Mouse (Mus musculus): ENCODE measurements around the gene C87436. TPM values are rescaled to one million over a fixed set of nuclear protein-coding genes. Genes with fewer than 3 reads are reported as not detected.

The C87436 gene
- polyA plus RNA-seq, 1 experiment from 2014 or later, result 30.8 TPM

GRCm38 (mm10) chr6:86426358-86426757, 11.8 kb upstream of the C87436 start, which contains the start of gene Gm44790:
Gene Gm44790, plus strand, starts transcription at chr6:86426658.
- DNase-seq (ENCODE audit: low spot score), result no peak

DNA sequence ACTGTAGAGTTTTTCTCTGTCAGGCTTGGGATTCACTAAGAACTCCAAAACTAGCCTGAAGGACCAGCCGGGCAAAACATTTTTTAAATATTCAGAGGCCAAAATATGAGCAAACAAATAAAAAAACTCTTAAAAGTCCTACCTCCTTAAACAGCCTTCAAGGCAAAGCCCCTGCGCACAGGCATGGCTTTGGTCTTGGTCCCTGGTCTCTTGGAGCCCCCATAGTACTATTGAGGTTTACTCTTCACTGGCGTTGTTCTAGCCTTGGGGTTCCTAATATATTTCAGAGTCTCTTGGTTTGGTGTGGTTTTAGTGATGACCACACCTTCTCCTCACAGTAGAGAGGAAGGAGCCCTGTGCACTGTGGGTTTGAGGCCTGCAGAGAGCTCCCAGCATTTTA, 6.6 kb upstream of the C87436 start:
- no peak for DNase-seq (ENCODE audit: low spot score)

DNA sequence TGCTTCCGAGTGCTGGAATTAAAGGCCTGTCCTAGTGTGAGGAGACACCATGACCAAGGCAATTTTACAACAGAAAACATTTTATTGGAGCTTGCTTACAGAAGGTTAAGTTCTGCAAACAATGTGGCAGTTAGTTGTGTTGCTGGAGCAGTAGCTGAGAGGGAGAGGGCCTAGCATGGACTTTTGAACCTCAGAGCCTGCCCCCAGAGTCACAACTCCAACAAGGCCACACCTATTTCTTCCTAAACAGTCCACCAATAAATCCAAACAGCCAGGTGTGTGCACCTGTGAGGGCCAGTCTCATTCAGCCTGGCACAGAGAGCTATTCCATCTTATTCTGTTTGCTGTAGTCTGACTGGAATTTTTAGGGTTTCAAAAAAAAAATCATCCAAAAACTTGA, 4.5 kb upstream of the C87436 start:
- DNase-seq (ENCODE audit: low spot score), result no peak

DNA sequence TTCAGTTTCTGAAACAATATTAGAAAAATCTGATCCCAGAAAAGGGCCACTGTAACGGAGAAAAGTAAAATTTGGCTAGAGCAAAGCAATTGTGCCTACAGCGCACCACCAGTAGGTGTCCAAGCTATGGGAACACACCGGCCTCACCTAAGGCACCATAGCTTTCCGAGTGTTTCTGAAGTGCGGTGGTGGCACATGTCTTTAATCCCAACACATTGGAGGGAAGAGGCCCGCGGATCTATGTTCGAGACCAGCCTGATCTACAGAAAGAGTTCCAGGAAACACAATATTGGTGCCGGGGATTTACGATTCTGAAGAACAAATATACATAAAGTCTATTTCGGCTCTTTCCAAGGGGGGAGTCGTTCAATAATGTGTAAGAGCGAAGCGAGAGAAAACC, 463 bp upstream of the C87436 start:
- DNase-seq (ENCODE audit: low spot score), result peak; percentile 73

DNA sequence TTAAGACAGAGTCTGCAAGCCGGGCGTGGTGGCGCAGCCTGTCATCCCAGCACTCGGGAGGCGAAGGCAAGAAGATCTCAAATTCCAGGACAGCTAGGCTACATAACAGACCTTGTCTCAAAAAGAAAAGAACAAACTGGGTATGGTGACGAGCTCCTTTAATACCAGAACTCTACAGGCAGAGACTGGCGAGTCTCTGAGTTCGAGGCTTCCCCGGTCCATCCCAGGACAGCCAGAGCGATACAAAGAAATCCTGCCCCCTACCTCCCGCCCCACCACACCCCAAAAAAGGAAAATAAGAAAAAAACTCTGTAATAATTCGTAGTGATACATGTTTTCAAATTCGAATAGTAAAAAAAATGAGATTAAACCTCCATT, 934 bp downstream of the C87436 start:
- DNase-seq (ENCODE audit: low spot score), result no peak

DNA sequence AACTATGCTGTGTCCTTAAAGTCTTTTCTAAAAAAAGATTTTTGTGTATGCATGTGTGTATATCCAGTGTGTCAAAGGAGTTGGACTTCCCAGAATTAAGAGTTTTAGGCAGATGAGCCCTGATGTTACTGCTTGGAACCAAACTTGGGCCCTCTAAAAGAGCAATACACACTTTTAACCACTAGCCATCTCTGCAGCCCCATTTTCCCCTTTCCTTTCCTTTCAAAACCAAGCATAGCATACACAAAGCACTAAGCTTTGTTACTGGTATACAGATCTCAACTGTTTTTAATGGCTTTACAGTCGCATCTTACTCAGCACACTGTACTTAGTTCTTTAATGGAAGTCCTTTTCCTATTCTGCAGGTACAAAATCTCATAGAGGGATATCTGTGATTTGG, 1.4 kb downstream of the C87436 start:
- DNase-seq (ENCODE audit: low spot score), result no peak

DNA sequence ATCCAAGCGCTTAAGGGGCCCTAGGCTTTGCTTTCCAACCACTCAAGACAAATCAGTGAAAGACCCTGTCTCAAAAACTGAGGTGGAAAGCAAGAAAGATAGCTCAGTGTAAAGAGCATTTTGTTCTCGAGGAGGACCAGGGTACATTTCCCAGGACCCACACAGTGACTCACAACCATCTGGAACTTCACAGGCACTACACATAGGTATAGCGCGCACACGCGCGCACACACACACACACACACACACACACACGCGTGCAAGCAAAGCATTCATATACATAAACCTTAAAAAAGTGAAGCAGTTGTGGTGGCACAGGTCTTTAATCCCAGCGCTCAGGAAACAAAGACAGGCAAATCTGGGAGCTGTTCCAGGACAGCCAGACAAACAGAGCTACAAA, 3.4 kb downstream of the C87436 start:
- DNase-seq (ENCODE audit: low spot score), result no peak

GRCm38 (mm10) chr6:86445551-86445950, 7.4 kb downstream of the C87436 start:
- no peak for DNase-seq (ENCODE audit: low spot score)

- no peak for DNase-seq (ENCODE audit: low spot score)
Observed at GRCm38 (mm10) chr6:86446927-86447568, 8.9 kb downstream of the C87436 start.

GRCm38 (mm10) chr6:86456727-86457126, 18.6 kb downstream of the C87436 start:
- DNase-seq (ENCODE audit: low spot score), result no peak

DNA sequence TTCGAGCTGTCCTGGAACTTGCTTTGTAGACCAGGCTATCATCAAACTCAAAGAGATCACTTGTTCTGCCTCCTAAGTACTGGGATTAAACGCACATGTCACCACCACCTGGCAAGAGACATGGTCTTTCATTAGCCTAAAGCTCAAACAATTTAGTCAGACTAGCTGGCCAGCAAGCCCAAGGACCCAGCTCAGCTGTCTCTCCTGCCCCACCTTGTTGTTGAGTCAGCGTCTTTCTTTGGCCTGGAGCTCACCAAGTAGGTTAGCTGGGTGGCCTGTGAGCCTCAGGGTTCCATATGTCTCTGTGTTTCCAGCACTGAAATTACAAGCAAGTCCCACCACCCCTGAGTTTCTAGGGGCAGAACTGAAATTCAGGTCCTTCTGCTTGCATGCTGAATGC, 24.9 kb downstream of the C87436 start:
- DNase-seq (ENCODE audit: low spot score), result no peak

DNA sequence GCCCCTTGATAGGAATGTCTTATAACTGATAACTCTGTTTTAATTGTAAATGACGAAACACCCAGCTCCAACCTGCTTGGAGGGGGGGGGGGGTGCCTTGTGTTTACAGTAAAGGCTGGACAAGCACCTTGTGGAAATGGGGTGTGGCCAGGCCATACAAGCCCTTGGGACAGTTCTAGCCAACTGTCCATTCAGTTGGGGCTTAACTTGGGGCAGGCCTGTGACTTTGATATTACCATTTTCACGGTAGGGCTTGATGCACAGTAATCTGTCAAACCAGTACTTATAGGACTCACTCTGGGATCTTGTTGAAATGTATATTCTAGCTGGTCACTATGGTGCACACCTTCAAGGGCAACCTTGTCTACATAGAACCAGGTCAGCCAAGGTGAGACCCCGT, 33.1 kb downstream of the C87436 start:
- DNase-seq (ENCODE audit: low spot score), result no peak

DNA sequence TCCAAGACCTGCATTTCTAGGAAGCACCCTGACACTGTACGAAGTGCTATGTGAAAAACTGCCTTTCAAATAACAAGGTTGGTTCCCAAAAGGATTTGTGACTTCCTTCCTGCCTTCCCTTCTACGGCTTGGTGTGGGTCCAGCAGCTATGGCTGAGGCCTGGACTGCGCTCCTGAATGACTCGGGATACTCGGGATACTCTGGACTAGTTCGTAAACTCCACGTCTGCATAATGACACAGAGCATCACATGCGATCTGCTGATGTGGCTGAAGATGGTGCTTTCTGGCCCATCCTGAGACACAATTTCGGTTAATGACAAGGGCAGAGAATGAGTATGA, 33.6 kb downstream of the C87436 start:
- no peak for DNase-seq (ENCODE audit: low spot score)

DNA sequence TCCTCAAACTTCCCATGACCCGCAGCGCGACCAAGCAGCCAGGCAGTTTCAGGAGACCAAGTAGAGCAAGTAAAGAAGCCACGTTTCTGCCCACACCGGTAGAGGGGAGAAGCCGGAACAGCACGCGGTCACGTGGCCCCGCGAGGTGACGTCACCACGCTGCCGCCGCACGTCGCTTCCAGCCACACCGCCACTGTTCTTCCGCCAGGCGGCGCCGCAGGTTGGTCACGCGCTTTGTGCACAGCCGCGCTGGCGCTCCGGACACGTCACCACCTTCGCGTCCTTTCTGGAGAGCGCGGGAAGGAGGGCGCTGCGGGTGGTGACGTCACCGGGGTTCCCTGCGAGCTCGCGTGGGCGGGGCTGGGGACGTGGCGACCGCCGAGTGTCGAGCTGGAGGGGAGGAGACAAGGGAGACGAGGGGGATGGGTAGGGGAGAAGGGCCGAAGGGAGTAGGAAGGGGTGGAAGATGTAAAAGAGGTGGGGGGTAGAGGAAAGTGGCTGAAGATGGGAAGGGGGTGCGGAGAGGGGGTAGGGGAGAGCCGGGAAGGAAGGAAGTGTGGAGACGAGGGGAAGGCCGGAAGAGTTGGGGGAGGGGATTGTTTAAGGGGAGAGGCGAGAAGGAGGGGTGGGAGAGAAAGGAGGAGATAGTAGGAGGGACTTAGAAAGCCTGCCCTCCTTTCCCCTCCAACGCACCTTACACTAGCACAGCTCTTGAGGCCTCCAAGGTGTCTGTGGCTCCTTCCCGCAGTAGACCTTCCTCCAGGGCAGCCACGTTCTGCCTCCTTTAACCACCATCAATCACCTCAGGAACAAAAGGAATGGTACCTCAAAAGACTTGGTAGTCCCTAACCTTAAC, 34.2 kb downstream of the C87436 start:
- peak; percentile 100 for DNase-seq (ENCODE audit: low spot score)

DNA sequence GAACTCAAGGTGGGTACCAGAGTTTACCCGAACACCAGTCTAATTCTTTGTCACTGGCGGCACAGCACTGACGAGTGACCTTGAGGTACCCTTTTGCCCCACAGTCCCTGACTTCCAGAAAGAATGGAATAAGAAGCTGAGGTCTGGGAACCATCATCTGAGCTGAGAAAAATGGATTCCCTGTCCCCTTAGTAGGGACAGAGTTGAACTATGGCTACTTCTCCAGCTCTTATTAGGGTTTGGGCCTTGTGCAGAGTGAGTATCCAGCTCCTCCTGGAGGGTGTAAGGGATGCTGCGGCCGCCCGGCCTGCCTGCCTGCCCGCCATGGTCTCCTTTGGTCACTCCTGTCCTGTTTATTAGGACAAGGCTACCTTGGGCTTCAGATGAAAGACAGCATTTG, 34.9 kb downstream of the C87436 start:
- DNase-seq (ENCODE audit: low spot score), result no peak

DNA sequence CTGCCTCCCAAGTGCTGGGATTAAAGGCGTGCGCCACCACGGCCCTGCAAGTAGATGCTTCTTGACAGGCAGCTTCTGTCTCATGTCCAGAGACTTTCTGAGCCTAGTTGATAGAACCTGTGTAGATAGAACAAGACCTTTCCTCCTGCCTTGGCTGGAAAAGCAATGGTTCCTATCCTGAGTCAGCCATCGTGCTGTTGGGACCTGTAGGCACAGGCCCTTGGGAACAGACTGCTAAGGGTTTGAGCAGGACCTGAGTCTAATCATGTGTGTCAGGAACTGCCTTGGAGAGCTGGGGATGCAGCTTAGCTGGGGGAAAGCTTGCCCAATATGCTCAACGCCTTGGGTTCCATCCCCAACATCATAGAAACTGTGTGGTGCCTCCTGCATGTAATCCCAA, 35.9 kb downstream of the C87436 start:
- no peak for DNase-seq (ENCODE audit: low spot score)

DNA sequence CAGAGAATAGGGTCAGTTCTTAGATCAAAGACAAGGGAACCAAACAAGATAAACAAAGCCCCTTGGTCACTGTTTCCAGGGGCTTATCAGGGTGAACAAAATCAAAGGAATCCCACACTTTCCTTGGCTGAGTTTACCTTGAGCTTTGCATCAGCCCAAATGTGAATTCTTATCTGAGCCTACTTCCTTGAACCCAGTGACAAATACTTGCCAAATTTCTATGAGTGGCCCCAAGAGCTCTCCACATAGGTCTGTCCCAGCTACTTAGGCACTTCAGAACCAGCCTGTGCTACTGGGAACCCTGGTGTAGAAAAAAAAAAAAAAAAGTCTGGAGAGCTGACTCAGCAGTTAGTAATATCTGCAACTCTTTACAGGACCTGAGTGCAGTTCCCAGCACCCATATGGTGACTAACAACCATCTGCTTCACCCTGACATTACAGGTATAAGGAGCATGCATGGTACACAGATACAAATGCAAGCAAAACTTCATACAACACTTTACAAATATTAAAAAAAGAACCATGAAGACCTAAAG, 36.5 kb downstream of the C87436 start:
- DNase-seq (ENCODE audit: low spot score), result no peak

- no peak for DNase-seq (ENCODE audit: low spot score)
Observed at GRCm38 (mm10) chr6:86475462-86476167, 37.4 kb downstream of the C87436 start.

- no peak for DNase-seq (ENCODE audit: low spot score)
Observed at GRCm38 (mm10) chr6:86476931-86477330, 38.8 kb downstream of the C87436 start.

DNA sequence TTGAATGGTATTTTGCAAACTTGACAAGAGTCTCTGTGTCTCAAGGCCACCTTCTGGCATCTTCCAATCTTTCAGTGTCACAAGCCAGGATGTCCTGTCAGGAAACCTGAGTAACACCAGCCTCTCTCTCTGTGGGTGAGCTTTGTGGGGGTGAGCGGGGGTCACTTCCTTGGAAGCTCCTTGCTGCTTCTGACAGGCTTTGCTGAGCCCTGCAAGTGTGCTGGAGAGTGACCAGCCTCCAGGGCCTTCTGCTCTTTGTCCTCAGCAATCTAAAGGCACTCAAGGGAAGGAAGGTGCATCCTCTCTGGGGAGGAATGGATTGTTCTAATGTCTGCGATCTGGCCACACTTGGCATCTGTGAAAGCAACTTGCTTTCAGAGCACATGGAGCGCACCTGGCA, 41.1 kb downstream of the C87436 start:
- DNase-seq (ENCODE audit: low spot score), result no peak

GRCm38 (mm10) chr6:86479816-86480188, 41.6 kb downstream of the C87436 start:
- DNase-seq (ENCODE audit: low spot score), result no peak

GRCm38 (mm10) chr6:86480189-86480831, 42.1 kb downstream of the C87436 start:
- no peak for DNase-seq (ENCODE audit: low spot score)

Data from thymus, postnatal 0 days (tissue).